Mouse (Mus musculus): ENCODE results near the gene Pex11g. TPM values are rescaled to one million over a fixed set of nuclear protein-coding genes. Genes with fewer than 3 reads are reported as not detected.

Gene Pex11g
- polyA plus RNA-seq, 1 experiment from 2014 or later: 4.0 TPM

DNA sequence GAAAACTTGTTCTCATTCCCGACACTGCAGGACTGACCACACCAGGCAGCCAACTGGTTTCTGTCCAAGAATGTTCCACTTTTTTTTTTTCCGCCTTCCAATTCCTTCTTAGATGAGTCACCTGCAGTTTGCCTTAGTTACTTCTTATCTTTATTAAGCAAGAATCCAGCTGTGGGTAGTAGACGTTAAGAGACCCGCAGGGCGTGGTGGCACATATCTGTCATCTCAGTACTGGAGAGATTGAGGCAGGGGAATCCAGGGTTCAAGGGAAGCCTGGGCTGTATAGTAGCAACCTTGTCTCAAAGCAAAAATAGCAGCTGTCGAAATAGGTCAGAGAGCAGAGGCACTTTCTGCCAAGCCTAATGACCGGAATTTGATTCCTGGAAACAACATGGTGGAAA is 55.6 kb downstream of the Pex11g start:
- Histone ChIP-seq H3K27me3 (replicated peaks) (no peaks in the 10 kb centered on the region), H3K27ac (replicated peaks) (no peak overlapping the region), H3K9ac (replicated peaks) (no peak overlapping the region), H3K4me3 (replicated peaks) (no peak overlapping the region), H3K4me1 (peaks cover 19% of the 10 kb centered on the region), H3K9me3 (replicated peaks) (no peaks in the 10 kb centered on the region), H3K4me2 (no peak overlapping the region), H3K36me3 (no peaks in the 10 kb centered on the region)
- ATAC-seq (ENCODE audit: low FRiP score): no peak
- WGBS: 94% methylated on average over 7 of the region's 7 CpGs

GRCm38 (mm10) chr8:3411085-3411484 is 56.4 kb downstream of the Pex11g start:
- H3K27me3 ChIP-seq (replicated peaks): no peaks in the 10 kb centered on the region
- no peak overlapping the region for H3K4me2 ChIP-seq
- H3K4me3 ChIP-seq (replicated peaks): no peak overlapping the region
- no peak overlapping the region for H3K9ac ChIP-seq (replicated peaks)
- H3K36me3 ChIP-seq: no peaks in the 10 kb centered on the region
- no peak overlapping the region for H3K27ac ChIP-seq (replicated peaks)
- H3K4me1 ChIP-seq: peaks cover 16% of the 10 kb centered on the region
- WGBS: 96% methylated on average over 2 of the region's 2 CpGs
- ATAC-seq (ENCODE audit: low FRiP score): no peak
- no peaks in the 10 kb centered on the region for H3K9me3 ChIP-seq (replicated peaks)

DNA sequence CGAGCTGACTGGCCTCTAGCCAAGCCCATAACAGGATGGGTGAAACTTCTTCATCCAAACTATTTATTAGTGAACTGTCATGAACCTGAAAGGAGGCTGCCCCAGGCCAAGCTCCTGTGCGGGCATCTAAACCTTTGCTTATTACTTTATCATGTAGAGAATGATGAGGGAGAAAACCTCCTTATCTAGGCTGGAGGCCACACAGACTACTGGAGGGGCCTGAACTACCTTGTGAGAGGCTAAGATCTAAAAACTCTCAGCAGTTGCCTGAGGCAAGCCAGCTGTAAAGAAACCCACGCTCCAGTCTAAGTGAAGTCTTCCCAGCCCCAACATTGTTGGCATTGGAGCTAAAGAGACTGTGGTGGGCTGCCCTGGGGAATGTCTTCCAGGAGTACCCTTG is 60.1 kb downstream of the Pex11g start:
- Histone ChIP-seq H3K9me3 (replicated peaks) (no peaks in the 10 kb centered on the region), H3K9ac (replicated peaks) (no peak overlapping the region), H3K27me3 (replicated peaks) (no peaks in the 10 kb centered on the region), H3K4me2 (no peak overlapping the region), H3K4me3 (replicated peaks) (no peak overlapping the region), H3K4me1 (no peaks in the 10 kb centered on the region), H3K27ac (replicated peaks) (no peak overlapping the region), H3K36me3 (no peaks in the 10 kb centered on the region)
- WGBS: 91% methylated on average over 3 of the region's 3 CpGs
- no peak for ATAC-seq (ENCODE audit: low FRiP score)

Other genes with a start within 250 kb of the Pex11g start
- 50.7 and 52.0 TPM in 2 replicates for gene Insr, start 188.1 kb downstream of the Pex11g start, polyA plus RNA-seq (2015; fragmentation: Nextera tagmentation; extraction: Ambion mirVana)
- 1.1 TPM in 1 of 2 replicates, not detected in the other for gene A430078G23Rik, start 114.3 kb downstream of the Pex11g start, polyA plus RNA-seq (2015; fragmentation: Nextera tagmentation; extraction: Ambion mirVana)
- gene Arhgef18, start 74.7 kb downstream of the Pex11g start, polyA plus RNA-seq (2015; fragmentation: Nextera tagmentation; extraction: Ambion mirVana): 8.1 and 9.5 TPM in 2 replicates
- 0.50 and 0.61 TPM in 2 replicates for gene Tex45, start 3.2 kb upstream of the Pex11g start, polyA plus RNA-seq (2015; fragmentation: Nextera tagmentation; extraction: Ambion mirVana)
- 62.7 and 64.3 TPM in 2 replicates for gene Zfp358, start 25.5 kb upstream of the Pex11g start, polyA plus RNA-seq (2015; fragmentation: Nextera tagmentation; extraction: Ambion mirVana)
- gene Mcoln1, start 32.8 kb upstream of the Pex11g start, polyA plus RNA-seq (2015; fragmentation: Nextera tagmentation; extraction: Ambion mirVana): 97.7 and 106 TPM in 2 replicates
- gene Pnpla6, start 47.7 kb upstream of the Pex11g start, polyA plus RNA-seq (2015; fragmentation: Nextera tagmentation; extraction: Ambion mirVana): 42.5 and 44.3 TPM in 2 replicates
- gene C330021F23Rik, start 100.3 kb upstream of the Pex11g start, polyA plus RNA-seq (2015; fragmentation: Nextera tagmentation; extraction: Ambion mirVana): 0.52 and 0.56 TPM in 2 replicates
- 37.6 and 41.3 TPM in 2 replicates for gene Camsap3, start 119.6 kb upstream of the Pex11g start, polyA plus RNA-seq (2015; fragmentation: Nextera tagmentation; extraction: Ambion mirVana)
- gene Xab2, start 153.6 kb upstream of the Pex11g start, polyA plus RNA-seq (2015; fragmentation: Nextera tagmentation; extraction: Ambion mirVana): 46.2 and 50.4 TPM in 2 replicates
- 86.0 and 90.1 TPM in 2 replicates for gene Pet100, start 153.9 kb upstream of the Pex11g start, polyA plus RNA-seq (2015; fragmentation: Nextera tagmentation; extraction: Ambion mirVana)
- gene Pcp2, start 157.9 kb upstream of the Pex11g start, polyA plus RNA-seq (2015; fragmentation: Nextera tagmentation; extraction: Ambion mirVana): 0.11 and 0.82 TPM in 2 replicates
- gene Stxbp2, start 163.3 kb upstream of the Pex11g start, polyA plus RNA-seq (2015; fragmentation: Nextera tagmentation; extraction: Ambion mirVana): 40.9 and 66.3 TPM in 2 replicates
- gene Retn, start 188.1 kb upstream of the Pex11g start, polyA plus RNA-seq (2015; fragmentation: Nextera tagmentation; extraction: Ambion mirVana): 0.27 and 0.56 TPM in 2 replicates
- gene Mcemp1, start 198.1 kb upstream of the Pex11g start, polyA plus RNA-seq (2015; fragmentation: Nextera tagmentation; extraction: Ambion mirVana): 0.23 and 0.28 TPM in 2 replicates
- gene Fcor, start 204.7 kb upstream of the Pex11g start, polyA plus RNA-seq (2015; fragmentation: Nextera tagmentation; extraction: Ambion mirVana): 21.7 and 22.8 TPM in 2 replicates
- gene Trappc5, start 208.6 kb upstream of the Pex11g start, polyA plus RNA-seq (2015; fragmentation: Nextera tagmentation; extraction: Ambion mirVana): 53.5 and 58.3 TPM in 2 replicates
- gene Fcer2a, start 226.5 kb upstream of the Pex11g start, polyA plus RNA-seq (2015; fragmentation: Nextera tagmentation; extraction: Ambion mirVana): 0.31 and 0.35 TPM in 2 replicates

All from neural tube, embryonic 15.5 days (tissue).